Mouse (Mus musculus): Measurements from ENCODE around the gene Plin3. TPM values are rescaled to one million over a fixed set of nuclear protein-coding genes. Genes with fewer than 3 reads are reported as not detected.

Plin3 gene
- polyA plus RNA-seq, 2 experiments = 9.2 to 24.2 TPM

DNA sequence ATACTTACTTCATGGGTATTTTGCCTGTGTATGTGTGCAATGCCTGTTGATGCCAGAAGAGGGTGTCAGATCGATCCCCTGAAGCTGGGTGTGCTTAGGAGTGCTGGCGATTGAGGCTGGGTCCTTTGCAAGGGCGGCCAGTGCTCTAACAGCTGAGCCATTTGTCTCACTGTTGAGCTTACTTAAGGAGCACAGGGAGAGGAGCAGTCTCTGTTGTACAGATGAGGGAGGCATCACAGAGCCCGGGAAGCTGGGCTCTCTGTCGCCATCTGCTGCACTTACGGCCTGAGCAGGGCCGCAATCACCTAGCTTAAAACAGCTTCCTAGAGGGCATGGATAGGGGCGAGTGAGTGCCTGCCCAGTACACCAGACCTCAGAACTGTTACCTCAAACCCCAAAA, 40.3 kb upstream of the Plin3 start:
- Histone ChIP-seq H3K9ac (replicated peaks) (no peak overlapping the region), H3K4me1 (replicated peaks; ENCODE audit: control insufficient read depth in 2 of 2, insufficient read depth in 2 of 2, low read length in 1 of 2) (peaks cover 1 to 7% of the 10 kb centered on the region in 2 experiments; a peak in 3 of 4 replicates), H3K4me3 (ENCODE audit: insufficient read depth in 1 of 2, low read depth in 2 of 2, low read length in 2 of 2) (no peak overlapping the region), H3K9me3 (ENCODE audit: control insufficient read depth, low read length) (no peaks in the 10 kb centered on the region), H3K27me3 (ENCODE audit: control insufficient read depth, insufficient read depth, low read length) (no peaks in the 10 kb centered on the region), H3K4me2 (ENCODE audit: low read depth) (no peak overlapping the region), H3K27ac (no peak overlapping the region), H3K36me3 (replicated peaks; ENCODE audit: control insufficient read depth, insufficient read depth, low read depth) (no peaks in the 10 kb centered on the region)
- ATAC-seq (ENCODE audit: insufficient read depth) (no peak), DNase-seq (ENCODE audit: low read depth in 3 of 3, low spot score in 3 of 3) (no peak)
- TF ChIP-seq EP300 (IDR thresholded peaks at IDR 0.05; ENCODE audit: low read depth) = no peak
- TF ChIP-seq CTCF (IDR thresholded peaks at IDR 0.05; ENCODE audit: low read depth) = peak; percentile 59
- WGBS (ENCODE audit: insufficient replicate concordance) = 58% methylated on average over 8 of the region's 8 CpGs

DNA sequence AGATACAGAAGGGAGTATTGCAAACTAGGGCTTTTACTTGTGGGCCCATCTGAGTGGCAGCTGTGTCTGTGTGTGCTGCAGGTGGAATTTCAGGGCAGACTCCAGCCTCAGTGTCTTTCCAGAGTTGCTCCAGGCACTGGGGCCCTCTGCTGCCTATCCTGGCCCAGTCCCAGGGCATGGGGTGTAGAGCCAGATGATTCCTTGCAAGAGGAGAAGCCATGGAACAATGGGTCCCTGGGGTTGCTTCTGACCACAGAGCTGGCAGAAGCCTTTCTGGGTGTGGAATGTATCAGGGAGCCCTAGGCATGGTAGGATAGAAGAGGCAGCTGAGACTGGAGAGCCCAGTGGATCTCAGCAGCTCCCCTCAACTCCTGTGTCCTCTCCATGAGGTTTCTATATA, 38.6 kb upstream of the Plin3 start:
- ATAC-seq (ENCODE audit: insufficient read depth) = no peak
- Histone ChIP-seq H3K27ac (no peak overlapping the region), H3K36me3 (replicated peaks; ENCODE audit: control insufficient read depth, insufficient read depth, low read depth) (no peaks in the 10 kb centered on the region), H3K4me1 (replicated peaks; ENCODE audit: control insufficient read depth in 2 of 2, insufficient read depth in 2 of 2, low read length in 1 of 2) (peaks cover 17 to 20% of the 10 kb centered on the region in 2 experiments), H3K9me3 (ENCODE audit: control insufficient read depth, low read length) (no peaks in the 10 kb centered on the region), H3K4me2 (ENCODE audit: low read depth) (no peak overlapping the region), H3K9ac (replicated peaks) (no peak overlapping the region), H3K27me3 (ENCODE audit: control insufficient read depth, insufficient read depth, low read length) (no peaks in the 10 kb centered on the region), H3K4me3 (ENCODE audit: insufficient read depth in 1 of 2, low read depth in 2 of 2, low read length in 2 of 2) (no peak overlapping the region)
- DNase-seq (ENCODE audit: low read depth in 3 of 3, low spot score in 3 of 3) = no peak
- TF ChIP-seq CTCF (IDR thresholded peaks at IDR 0.05; ENCODE audit: low read depth) (no peak), EP300 (IDR thresholded peaks at IDR 0.05; ENCODE audit: low read depth) (no peak)

DNA sequence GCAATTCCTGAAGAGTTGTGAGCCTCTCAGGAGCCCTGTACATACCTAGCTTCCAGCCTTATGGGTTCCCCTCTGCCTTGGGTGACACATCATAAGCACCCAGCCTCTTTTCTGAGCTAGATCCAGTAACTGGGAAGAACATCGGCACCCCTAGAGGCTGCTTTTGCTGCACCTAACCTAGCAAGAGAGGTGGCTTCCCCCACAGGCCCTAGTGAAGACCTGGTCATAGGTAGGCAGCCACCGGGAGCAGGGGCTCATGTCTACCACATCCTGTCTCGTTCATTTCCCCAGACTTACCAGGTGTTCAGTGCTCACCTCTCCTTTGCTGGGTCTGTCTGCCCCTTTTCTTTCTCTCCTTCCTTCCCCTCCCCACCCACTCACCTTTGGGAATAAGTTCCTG, 37.7 kb upstream of the Plin3 start:
- H3K4me1 ChIP-seq (replicated peaks; ENCODE audit: control insufficient read depth in 2 of 2, insufficient read depth in 2 of 2, low read length in 1 of 2) = peaks cover 17 to 20% of the 10 kb centered on the region in 2 experiments

DNA sequence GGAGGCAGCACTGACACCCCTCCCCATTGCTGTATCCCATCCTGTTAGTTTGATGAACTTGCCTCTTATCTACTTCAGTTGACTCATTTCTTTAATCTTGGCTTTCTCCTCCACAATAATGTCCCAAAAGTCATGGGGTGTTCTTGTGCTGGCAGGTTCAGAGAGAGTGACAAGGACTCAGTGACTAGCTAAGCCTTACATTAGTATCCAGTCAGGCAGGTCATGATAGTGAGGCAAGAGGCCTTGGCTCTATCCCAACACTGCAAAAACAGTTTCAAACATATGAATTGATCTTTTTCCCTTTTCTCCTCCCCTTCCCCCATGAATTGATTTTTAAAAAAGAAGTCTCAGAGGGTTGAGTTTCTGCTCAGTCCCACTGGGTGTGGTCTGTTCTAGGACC, 36.6 kb upstream of the Plin3 start:
- no peak for DNase-seq (ENCODE audit: low read depth in 3 of 3, low spot score in 3 of 3)
- Histone ChIP-seq H3K4me1 (replicated peaks; ENCODE audit: control insufficient read depth in 2 of 2, insufficient read depth in 2 of 2, low read length in 1 of 2) (peaks cover 17 to 26% of the 10 kb centered on the region in 2 experiments), H3K27ac (no peak overlapping the region), H3K36me3 (replicated peaks; ENCODE audit: control insufficient read depth, insufficient read depth, low read depth) (no peaks in the 10 kb centered on the region), H3K9ac (replicated peaks) (0 out of 2 replicates have a peak overlapping the region, but pooled peaks have one; percentile 18), H3K4me2 (ENCODE audit: low read depth) (no peak overlapping the region), H3K9me3 (ENCODE audit: control insufficient read depth, low read length) (no peaks in the 10 kb centered on the region), H3K27me3 (ENCODE audit: control insufficient read depth, insufficient read depth, low read length) (no peaks in the 10 kb centered on the region), H3K4me3 (ENCODE audit: insufficient read depth in 1 of 2, low read depth in 2 of 2, low read length in 2 of 2) (no peak overlapping the region)
- TF ChIP-seq EP300 (IDR thresholded peaks at IDR 0.05; ENCODE audit: low read depth) (no peak), CTCF (IDR thresholded peaks at IDR 0.05; ENCODE audit: low read depth) (no peak)
- no peak for ATAC-seq (ENCODE audit: insufficient read depth)

More for the DNA sequence above, 37.7 kb upstream of the Plin3 start:
- no peak for DNase-seq (ENCODE audit: low read depth in 3 of 3, low spot score in 3 of 3)
- TF ChIP-seq EP300 (IDR thresholded peaks at IDR 0.05; ENCODE audit: low read depth) (no peak), CTCF (IDR thresholded peaks at IDR 0.05; ENCODE audit: low read depth) (no peak)
- WGBS (ENCODE audit: insufficient replicate concordance) = 63% methylated on average over 3 of the region's 3 CpGs
- no peak for ATAC-seq (ENCODE audit: insufficient read depth)
- H3K27me3 ChIP-seq (ENCODE audit: control insufficient read depth, insufficient read depth, low read length) = no peaks in the 10 kb centered on the region
- no peaks in the 10 kb centered on the region for H3K36me3 ChIP-seq (replicated peaks; ENCODE audit: control insufficient read depth, insufficient read depth, low read depth)
- no peak overlapping the region for H3K4me3 ChIP-seq (ENCODE audit: insufficient read depth in 1 of 2, low read depth in 2 of 2, low read length in 2 of 2)
- H3K4me2 ChIP-seq (ENCODE audit: low read depth) = no peak overlapping the region
- no peak overlapping the region for H3K27ac ChIP-seq
- H3K9ac ChIP-seq (replicated peaks) = no peak overlapping the region
- no peaks in the 10 kb centered on the region for H3K9me3 ChIP-seq (ENCODE audit: control insufficient read depth, low read length)

DNA sequence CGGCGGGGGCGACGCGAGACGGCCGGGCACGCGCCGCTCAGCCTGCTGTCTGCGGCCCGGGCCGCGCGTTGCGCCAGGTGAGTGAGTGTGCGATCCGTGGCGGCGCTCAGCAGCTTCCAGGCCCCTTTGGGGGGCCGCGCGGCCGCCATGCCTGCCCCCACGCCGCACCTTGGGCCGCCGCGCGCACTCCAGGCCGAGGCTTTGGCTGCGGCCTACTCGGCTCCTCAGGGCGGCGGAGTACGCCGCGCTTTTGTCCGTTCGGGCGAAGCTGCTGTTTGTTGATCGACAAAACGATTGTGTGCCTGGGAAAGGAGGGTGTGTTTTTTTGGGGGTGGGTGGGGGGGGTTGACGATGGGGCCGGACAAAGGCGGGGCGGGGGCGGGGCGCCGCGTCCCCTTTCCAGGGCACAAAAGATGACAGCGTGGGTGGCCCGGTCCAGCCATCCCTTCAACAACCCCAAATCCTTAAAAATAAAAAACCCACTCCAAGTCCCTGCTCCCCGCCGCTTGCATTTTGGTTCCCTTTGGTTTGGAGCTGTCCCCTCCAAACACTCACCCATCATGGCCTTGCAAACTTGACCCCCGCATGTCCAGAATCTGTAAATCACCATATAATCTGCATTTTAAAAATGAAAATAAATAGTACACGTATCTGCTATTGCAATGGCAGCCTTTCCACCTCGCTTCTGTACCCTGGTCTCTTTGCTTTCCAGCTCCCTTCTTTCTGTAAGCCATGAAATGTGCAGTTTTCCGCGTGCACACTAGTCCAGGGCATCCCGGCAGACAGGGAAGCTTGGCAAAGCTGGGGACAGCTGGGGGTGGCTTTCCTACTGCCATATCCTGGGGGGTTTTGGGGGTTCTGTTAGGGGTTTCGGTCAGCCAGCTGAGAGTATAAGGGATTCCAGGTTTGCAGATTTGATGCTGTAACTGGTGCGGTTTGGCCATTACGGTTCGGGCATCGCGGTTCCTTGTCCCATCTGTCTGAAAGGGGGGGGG, 33.8 kb upstream of the Plin3 start:
- Histone ChIP-seq H3K27ac (peak overlapping the region; percentile 85), H3K4me2 (ENCODE audit: low read depth) (peak overlapping the region; percentile 96), H3K27me3 (ENCODE audit: control insufficient read depth, insufficient read depth, low read length) (no peaks in the 10 kb centered on the region), H3K9me3 (ENCODE audit: control insufficient read depth, low read length) (no peaks in the 10 kb centered on the region), H3K9ac (replicated peaks) (peak overlapping the region; percentile 88), H3K36me3 (replicated peaks; ENCODE audit: control insufficient read depth, insufficient read depth, low read depth) (peaks cover 22% of the 10 kb centered on the region), H3K4me3 (ENCODE audit: insufficient read depth in 1 of 2, low read depth in 2 of 2, low read length in 2 of 2) (peak overlapping the region; percentile 64 to 77), H3K4me1 (replicated peaks; ENCODE audit: control insufficient read depth in 2 of 2, insufficient read depth in 2 of 2, low read length in 1 of 2) (peaks cover 17 to 28% of the 10 kb centered on the region in 2 experiments)
- WGBS (ENCODE audit: insufficient replicate concordance) = 4% methylated on average over 67 of the region's 67 CpGs
- no peak for DNase-seq (ENCODE audit: low read depth in 3 of 3, low spot score in 3 of 3)
- peak; percentile 60 for ATAC-seq (ENCODE audit: insufficient read depth)
- TF ChIP-seq CTCF (IDR thresholded peaks at IDR 0.05; ENCODE audit: low read depth) = no peak
